Mouse (Mus musculus) neural tube, embryonic 12.5 days (tissue): ENCODE data around the gene Egln1. TPM values are rescaled to one million over a fixed set of nuclear protein-coding genes. Genes with fewer than 3 reads are reported as not detected.

Source experiments
- ATAC-seq: fragments of 200-750 bp; cut with Nextera tagmentation; 2 replicates; pipeline ENCODE4 v1.8.0; 2017; ENCODE audit warnings: low read depth, mild to moderate bottlenecking, moderate TSS enrichment, moderate library complexity; ENCODE audit not compliant: low FRiP score
- H3K27ac ChIP-seq: fragments of 300-500 bp; sonication (generic); 2 replicates; pipeline ENCODE4 v1.5.1; 2016
- H3K27me3 ChIP-seq: fragments of 300-500 bp; sonication (generic); replicated peaks from 2 replicates; pipeline ENCODE4 v1.6.1; 2016; ENCODE audit warnings: mild to moderate bottlenecking
- H3K36me3 ChIP-seq: fragments of 300-500 bp; sonication (generic); 2 replicates; pipeline ENCODE4 v1.6.1; 2016; ENCODE audit warnings: mild to moderate bottlenecking
- H3K4me1 ChIP-seq: fragments of 300-500 bp; sonication (generic); 2 replicates; pipeline ENCODE4 v1.6.1; 2016
- H3K4me2 ChIP-seq: fragments of 300-500 bp; sonication (generic); replicated peaks from 2 replicates; pipeline ENCODE4 v1.6.1; 2016; ENCODE audit warnings: mild to moderate bottlenecking
- H3K4me3 ChIP-seq: fragments of 300-500 bp; sonication (generic); 2 replicates; pipeline ENCODE4 v1.5.1; 2016
- H3K9ac ChIP-seq: fragments of 300-500 bp; sonication (generic); 2 replicates; pipeline ENCODE4 v1.6.1; 2016; ENCODE audit warnings: mild to moderate bottlenecking
- H3K9me3 ChIP-seq: fragments of 300-500 bp; sonication (generic); 2 replicates; pipeline ENCODE4 v1.6.1; 2016; ENCODE audit warnings: mild to moderate bottlenecking
- WGBS: fragments of 180-500 bp; shearing (Covaris S2); methylation state at CpG from one replicate; pipeline ENCODE4 v1.1.7; 2016; 5-methylcytosine and 5-hydroxymethylcytosine counted together
- polyA plus RNA-seq: library from polyadenylated mRNA; unstranded; fragments of >200 nt; fragmentation: Nextera tagmentation; extraction: Ambion mirVana; gene quantifications from 2 replicates; pipeline ENCODE4 v1.2.1, GENCODE M21; 2016

Egln1 gene
- polyA plus RNA-seq, 1 experiment from 2014 or later, result 17.4 TPM

DNA sequence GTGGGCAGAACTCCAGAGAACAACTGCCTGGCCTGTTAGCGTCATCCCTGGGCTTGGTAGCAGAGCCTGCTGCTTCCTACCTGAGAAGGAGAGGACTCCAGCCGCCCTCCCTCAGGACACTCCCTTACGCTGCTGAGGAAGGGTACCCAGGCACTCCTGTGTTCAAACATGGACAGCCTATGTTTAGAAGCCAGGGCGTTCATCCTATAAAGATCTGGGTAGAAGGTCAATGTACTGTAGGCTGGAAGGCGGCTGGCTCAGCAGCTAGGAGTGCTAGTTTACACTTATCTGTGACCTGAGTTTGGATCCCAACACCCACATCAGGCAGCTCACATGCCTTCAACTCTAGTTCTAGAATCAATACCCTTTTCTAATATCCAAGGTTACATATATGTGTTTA is 14.1 kb upstream of the Egln1 start:
- Histone ChIP-seq H3K4me3 (no peak overlapping the region), H3K4me2 (no peak overlapping the region), H3K9ac (no peak overlapping the region), H3K9me3 (no peaks in the 10 kb centered on the region), H3K27me3 (0 out of 2 replicates have a peak, but pooled peaks cover 3% of the 10 kb centered on the region), H3K4me1 (no peaks in the 10 kb centered on the region), H3K36me3 (no peaks in the 10 kb centered on the region), H3K27ac (no peak overlapping the region)
- no peak for ATAC-seq
- WGBS, result 93% methylated on average over 5 of the region's 5 CpGs

DNA sequence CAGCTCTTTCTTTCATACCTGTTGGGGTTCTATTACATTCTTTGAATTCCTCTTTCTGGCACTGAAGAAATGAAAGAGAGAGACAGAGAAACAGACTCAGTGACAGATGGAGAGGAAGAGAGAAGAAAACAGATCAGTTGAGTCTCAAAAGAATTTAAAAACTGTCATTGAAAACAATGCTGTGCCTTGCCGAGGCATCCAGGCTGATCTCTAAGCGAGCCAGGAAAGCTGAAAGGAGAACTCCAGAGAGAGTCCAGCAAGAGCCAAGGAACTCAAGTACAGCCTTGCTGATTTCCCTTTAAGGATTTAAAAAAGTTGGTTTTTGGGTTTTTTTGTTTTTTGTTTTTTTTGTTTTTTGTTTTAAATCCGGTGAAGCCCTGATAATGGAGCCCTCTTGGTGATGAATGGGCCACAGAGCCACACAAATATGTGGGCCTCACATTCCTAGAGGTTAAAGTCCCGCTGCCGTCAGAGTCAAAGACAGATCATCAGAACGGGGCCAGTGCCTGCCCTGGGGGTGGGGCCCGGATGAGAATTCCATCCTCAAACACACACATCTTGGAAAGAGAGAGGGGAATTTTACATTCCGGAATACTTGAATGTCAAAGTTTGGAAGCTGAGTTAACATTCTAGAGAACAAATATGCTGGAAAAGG is 11.2 kb upstream of the Egln1 start:
- Histone ChIP-seq H3K27me3 (0 out of 2 replicates have a peak, but pooled peaks cover 3% of the 10 kb centered on the region), H3K27ac (no peak overlapping the region), H3K4me2 (no peak overlapping the region), H3K36me3 (no peaks in the 10 kb centered on the region), H3K9ac (no peak overlapping the region), H3K9me3 (no peaks in the 10 kb centered on the region), H3K4me1 (no peaks in the 10 kb centered on the region), H3K4me3 (no peak overlapping the region)
- 26% methylated on average over 8 of the region's 8 CpGs for WGBS
- ATAC-seq, result no peak

DNA sequence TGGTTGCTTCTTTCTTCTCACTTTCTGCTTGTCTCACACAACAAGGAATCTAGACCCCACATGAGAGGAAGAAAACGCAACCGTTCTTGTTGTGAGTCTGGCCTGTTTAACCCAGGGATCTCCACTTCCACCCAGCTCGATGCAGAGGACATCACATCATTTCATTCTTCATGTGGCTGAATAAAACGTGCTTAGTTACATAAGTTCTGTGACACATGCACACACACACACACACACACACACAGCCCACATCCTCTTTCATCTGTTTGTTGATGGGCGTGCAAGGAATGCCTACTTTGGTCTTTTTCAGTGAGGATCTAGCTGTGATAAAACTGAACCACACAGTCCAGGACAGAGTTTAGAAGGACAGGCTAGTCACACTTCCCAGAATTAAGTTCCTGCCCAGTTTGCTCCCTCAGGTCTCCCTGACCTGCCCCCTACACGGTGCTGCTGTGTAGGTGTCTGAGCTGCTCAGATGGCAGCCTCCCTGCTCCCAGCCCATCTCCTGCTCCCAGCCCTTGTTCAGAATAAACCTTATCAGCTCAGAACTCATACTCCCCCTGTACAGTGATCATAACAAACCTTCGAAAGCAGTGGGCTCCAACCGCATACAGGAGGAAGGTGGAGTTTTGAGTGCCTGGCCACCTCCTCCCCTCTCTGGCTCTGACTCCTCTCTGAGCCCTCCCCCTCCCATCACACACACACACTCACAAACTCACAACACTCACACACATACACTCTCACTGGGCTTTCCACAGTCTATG is 10.5 kb upstream of the Egln1 start:
- ATAC-seq, result no peak
- Histone ChIP-seq H3K27ac (no peak overlapping the region), H3K27me3 (0 out of 2 replicates have a peak, but pooled peaks cover 3% of the 10 kb centered on the region), H3K36me3 (no peaks in the 10 kb centered on the region), H3K4me2 (no peak overlapping the region), H3K9me3 (no peaks in the 10 kb centered on the region), H3K9ac (no peak overlapping the region), H3K4me1 (no peaks in the 10 kb centered on the region), H3K4me3 (no peak overlapping the region)
- 76% methylated on average over 8 of the region's 8 CpGs for WGBS

DNA sequence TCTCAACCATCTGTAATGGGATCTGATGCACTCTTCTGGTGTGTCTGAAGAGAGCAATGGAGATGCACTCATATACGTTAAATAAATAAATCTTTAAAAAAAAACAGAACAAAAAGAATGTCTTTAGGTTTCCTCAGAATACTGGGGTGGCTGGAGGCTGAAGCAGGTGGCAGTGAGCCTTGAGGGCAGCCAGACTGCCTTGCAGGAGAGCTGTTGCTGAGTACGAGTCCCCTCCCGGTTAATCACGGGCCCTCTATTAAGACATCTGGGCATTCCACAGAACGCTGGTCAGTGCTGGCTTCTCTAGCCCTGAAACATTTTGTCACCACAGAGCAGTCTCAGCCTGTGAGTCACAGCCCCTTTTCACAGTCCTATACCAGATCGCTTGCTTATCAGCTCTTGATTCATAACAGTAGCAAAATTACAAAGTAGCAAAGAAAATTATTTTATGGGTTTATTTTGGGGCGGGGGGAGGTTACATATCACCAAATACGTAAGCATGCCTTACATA is 5.5 kb upstream of the Egln1 start:
- Histone ChIP-seq H3K36me3 (peaks cover 3% of the 10 kb centered on the region; the same call in 1 of the 2 replicates), H3K9ac (no peak overlapping the region), H3K27ac (no peak overlapping the region), H3K9me3 (no peaks in the 10 kb centered on the region), H3K4me2 (no peak overlapping the region), H3K4me1 (peaks cover 15% of the 10 kb centered on the region), H3K4me3 (no peak overlapping the region), H3K27me3 (0 out of 2 replicates have a peak, but pooled peaks cover under 1% of the 10 kb centered on the region)
- 83% methylated on average over 8 of the region's 8 CpGs for WGBS
- ATAC-seq, result no peak

DNA sequence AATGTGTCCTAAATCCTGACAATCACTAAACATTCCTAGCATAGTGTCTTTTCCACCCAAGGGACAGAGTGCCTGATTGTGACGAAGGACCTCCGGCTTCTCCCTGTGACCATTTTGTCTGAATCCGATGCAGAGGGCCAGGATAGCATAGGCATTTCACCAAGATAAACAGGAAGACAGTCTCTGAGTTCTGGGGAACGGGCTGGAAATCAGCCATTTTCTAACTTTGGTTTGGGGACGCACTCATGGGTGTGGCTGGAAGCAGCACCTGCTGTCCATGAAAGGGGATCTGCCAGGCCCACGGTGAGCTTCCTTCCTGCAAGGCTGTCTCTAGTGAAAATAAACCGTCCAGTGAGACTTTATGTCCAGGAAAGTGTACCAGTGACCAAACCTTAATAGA is 4.1 kb upstream of the Egln1 start:
- Histone ChIP-seq H3K4me1 (peaks cover 15% of the 10 kb centered on the region), H3K9me3 (no peaks in the 10 kb centered on the region), H3K4me3 (no peak overlapping the region), H3K4me2 (no peak overlapping the region), H3K27me3 (no peaks in the 10 kb centered on the region), H3K9ac (no peak overlapping the region), H3K27ac (no peak overlapping the region), H3K36me3 (peaks cover 3% of the 10 kb centered on the region; the same call in 1 of the 2 replicates)
- ATAC-seq, result no peak
- WGBS, result 92% methylated on average over 7 of the region's 7 CpGs

DNA sequence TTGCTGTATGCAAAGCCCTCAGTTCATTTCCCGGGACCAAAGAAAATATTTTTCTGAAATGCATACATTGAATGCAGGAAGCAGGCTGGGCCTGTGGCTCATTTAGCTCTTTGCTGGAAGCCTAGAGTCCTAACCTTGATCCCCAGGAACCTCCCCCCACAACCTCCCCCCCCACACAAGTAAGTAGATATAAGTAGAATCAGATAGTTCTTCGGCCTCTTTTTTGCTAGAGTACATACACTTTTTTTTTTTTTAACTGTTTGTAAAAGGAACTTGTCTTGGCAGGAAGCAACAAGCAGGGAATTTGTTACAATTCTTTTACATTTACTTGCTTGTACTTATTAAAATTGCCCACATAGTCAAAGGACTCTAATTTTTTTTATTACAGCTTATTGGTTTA is 1.7 kb upstream of the Egln1 start:
- H3K27ac ChIP-seq, result no peak overlapping the region
- H3K9me3 ChIP-seq, result no peaks in the 10 kb centered on the region
- no peaks in the 10 kb centered on the region for H3K27me3 ChIP-seq
- H3K9ac ChIP-seq, result peak overlapping the region; percentile 96; the same call in 1 of the 2 replicates
- H3K4me1 ChIP-seq, result peaks cover 32% of the 10 kb centered on the region
- H3K4me3 ChIP-seq, result 0 out of 2 replicates have a peak overlapping the region, but pooled peaks have one; percentile 91
- no peak for ATAC-seq
- H3K4me2 ChIP-seq, result peak overlapping the region; percentile 55
- 75% methylated on average over 2 of the region's 2 CpGs for WGBS
- H3K36me3 ChIP-seq, result peaks cover 3% of the 10 kb centered on the region; the same call in 1 of the 2 replicates

DNA sequence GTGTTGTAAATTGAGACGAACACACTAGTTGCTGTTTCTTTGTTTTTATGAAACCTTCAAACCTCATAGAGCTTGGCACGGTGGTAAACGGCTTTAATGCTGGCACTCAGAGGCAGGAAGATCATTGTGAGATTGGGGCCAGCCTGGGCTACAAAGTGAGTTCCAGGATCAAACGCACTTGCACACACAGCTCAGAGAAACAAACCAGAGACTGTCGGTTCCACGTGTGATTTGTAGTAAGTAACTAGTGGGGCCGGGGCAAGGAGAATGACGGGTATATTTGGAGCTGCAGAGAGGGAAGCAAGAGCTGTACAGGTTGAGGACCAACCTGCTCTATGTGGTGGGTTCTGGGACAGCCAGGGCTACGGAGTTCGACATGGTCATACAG is 939 bp upstream of the Egln1 start:
- Histone ChIP-seq H3K9ac (peak overlapping the region; percentile 96), H3K4me1 (peaks cover 39% of the 10 kb centered on the region), H3K36me3 (peaks cover 3% of the 10 kb centered on the region; the same call in 1 of the 2 replicates), H3K4me3 (peak overlapping the region; percentile 91), H3K4me2 (peak overlapping the region; percentile 55), H3K27me3 (no peaks in the 10 kb centered on the region), H3K9me3 (no peaks in the 10 kb centered on the region), H3K27ac (peak overlapping the region; percentile 97)
- no peak for ATAC-seq
- 32% methylated on average over 10 of the region's 10 CpGs for WGBS

DNA sequence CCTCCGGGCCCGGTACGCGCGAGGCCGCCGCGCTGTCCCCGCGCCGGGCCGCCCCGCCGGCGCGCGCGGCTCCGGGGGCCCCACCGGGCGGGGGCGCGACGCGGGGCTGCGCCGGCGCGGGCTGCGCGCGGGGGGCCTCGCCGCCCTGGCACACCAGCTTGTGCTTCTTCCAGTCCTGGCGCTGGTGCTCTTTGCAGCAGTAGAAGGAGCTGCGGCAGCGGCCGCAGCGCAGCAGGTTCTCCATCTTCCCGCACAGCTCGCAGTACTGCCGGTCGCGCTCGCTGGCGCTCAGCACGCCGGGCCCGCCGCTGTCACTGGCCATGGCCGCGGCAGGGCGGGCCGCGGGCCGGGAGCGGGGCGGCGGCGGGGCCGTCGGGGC is 402 bp downstream of the Egln1 start:
- Histone ChIP-seq H3K27me3 (no peaks in the 10 kb centered on the region), H3K9ac (peak overlapping the region; percentile 96), H3K4me1 (peaks cover 47% of the 10 kb centered on the region), H3K36me3 (peaks cover 3% of the 10 kb centered on the region; the same call in 1 of the 2 replicates), H3K4me3 (peak overlapping the region; percentile 91), H3K27ac (peak overlapping the region; percentile 97), H3K4me2 (peak overlapping the region; percentile 85), H3K9me3 (no peaks in the 10 kb centered on the region)
- peak; percentile 8; the same call in 1 of the 2 replicates for ATAC-seq
- under 1% methylated on average over 60 of the region's 62 CpGs for WGBS

DNA sequence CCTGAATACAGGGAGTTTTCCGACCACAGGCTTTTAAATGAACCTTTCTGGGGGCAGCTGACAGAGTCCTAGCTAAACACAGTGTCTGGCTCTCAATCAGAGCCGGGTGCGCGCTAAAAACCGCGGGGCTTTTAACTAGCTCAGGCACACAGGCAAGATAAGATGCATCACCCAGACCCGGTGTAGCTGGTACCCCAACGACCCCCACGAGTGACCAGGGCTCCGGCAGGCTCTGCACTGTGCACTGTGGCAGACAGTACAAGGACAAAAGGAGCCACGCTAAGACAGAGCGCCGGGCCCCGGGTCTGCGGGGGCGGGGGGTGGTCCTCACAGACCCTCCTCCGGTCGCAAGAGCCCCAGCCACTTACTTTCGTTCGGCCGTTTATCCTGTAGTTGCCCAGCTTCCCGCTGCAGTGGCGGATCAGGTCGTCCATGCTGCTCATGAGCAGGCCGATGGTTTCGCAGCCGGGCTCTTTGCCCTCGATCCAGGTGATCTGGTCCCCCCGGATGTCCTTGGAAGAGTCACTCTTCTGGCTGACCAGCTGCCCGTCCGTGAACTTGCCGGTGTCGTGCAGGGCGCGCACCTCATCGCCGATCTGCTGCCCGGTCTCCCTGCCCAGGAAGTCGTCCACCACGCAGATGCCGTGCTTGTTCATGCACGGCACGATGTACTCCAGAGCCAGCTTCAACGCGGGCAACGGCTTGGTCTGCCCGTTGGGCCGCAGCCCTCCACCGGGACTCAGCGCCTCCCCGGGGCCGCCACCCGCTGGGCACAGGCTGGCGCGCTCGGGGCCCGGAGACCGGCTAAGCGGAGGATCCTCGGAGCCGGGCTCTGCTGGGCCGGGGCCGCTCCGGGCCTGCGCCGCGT is 1.0 kb downstream of the Egln1 start:
- Histone ChIP-seq H3K4me2 (peak overlapping the region; percentile 85), H3K4me1 (peaks cover 53% of the 10 kb centered on the region), H3K4me3 (peak overlapping the region; percentile 91), H3K27ac (peak overlapping the region; percentile 97), H3K9ac (peak overlapping the region; percentile 96), H3K36me3 (peaks cover 3% of the 10 kb centered on the region; the same call in 1 of the 2 replicates), H3K9me3 (no peaks in the 10 kb centered on the region), H3K27me3 (no peaks in the 10 kb centered on the region)
- under 1% methylated on average over 67 of the region's 67 CpGs for WGBS
- ATAC-seq, result peak; percentile 67

DNA sequence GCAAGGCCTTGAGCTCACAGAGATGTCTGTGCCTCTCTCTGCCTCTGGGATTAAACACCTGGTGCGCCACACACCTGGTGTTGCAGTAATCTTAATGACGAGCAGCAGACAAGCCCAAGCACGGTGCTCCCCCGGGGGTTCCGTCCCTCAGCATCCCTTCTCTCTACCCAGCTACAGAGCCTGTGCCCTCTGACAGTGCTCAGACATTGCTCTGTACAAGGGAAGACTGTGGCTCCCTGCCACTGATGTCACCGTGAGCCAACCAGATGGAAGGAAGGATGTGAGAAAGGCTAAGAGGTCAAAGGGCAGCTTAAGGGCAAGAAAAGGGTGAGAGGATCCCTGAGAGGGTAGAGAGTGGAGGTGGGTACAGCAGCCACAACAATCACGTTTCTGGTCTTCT is 4.7 kb downstream of the Egln1 start:
- WGBS, result 60% methylated on average over 7 of the region's 7 CpGs
- Histone ChIP-seq H3K4me2 (0 out of 2 replicates have a peak overlapping the region, but pooled peaks have one; percentile 9), H3K27ac (no peak overlapping the region), H3K4me3 (no peak overlapping the region), H3K36me3 (peaks cover 2% of the 10 kb centered on the region; the same call in 1 of the 2 replicates), H3K4me1 (peaks cover 45% of the 10 kb centered on the region), H3K9ac (no peak overlapping the region), H3K9me3 (no peaks in the 10 kb centered on the region), H3K27me3 (no peaks in the 10 kb centered on the region)
- ATAC-seq, result no peak

DNA sequence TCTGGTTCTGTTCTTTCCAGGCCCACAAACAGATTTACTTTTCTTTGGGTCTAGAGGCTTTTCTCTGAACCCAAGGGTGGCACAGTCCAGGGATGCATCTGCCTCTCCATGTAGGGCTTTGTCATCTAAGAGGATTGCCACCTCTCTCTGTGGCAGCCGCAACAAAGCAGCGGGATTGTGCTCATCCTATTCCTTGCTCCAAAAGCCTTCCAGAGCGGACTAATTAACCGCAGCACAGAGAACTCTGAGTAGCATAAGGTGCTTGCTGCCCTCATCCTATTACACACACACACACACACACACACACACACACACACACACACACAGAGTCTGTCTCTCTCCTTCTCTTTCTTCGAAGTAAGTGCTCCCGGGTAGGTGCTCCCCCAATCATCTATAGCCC is 5.3 kb downstream of the Egln1 start:
- Histone ChIP-seq H3K9me3 (no peaks in the 10 kb centered on the region), H3K9ac (no peak overlapping the region), H3K4me3 (no peak overlapping the region), H3K27ac (no peak overlapping the region), H3K4me2 (no peak overlapping the region), H3K36me3 (peaks cover 8% of the 10 kb centered on the region), H3K4me1 (peaks cover 45% of the 10 kb centered on the region), H3K27me3 (no peaks in the 10 kb centered on the region)
- no peak for ATAC-seq
- WGBS, result 94% methylated on average over 6 of the region's 6 CpGs
